Mouse (Mus musculus) spleen, adult 2 months (tissue): ENCODE results near the gene Pdss2. TPM values are rescaled to one million over a fixed set of nuclear protein-coding genes. Genes with fewer than 3 reads are reported as not detected.

Source experiments
- DNase-seq, 2 experiments: peaks; one replicate each; pipeline versions ENCODE4 v3.0.0 to v3.0.0-alpha.2; 2012 to 2021; ENCODE audit warnings: low spot score in 2 of 2, low read depth in 1 of 2
- H3K27ac ChIP-seq: fragments of 200-500 bp; 2 replicates; pipeline ENCODE4 v1.5.1; 2012; ENCODE audit warnings: low read length, inconsistent platforms; ENCODE audit not compliant: insufficient read depth
- H3K27me3 ChIP-seq: fragments of 200-500 bp; 2 replicates; pipeline ENCODE4 v1.6.1; 2012; ENCODE audit warnings: mild to moderate bottlenecking, moderate library complexity, low read length, inconsistent platforms; ENCODE audit not compliant: control insufficient read depth, insufficient read depth
- H3K36me3 ChIP-seq: fragments of 200-500 bp; 2 replicates; pipeline ENCODE4 v1.6.1; 2012; ENCODE audit warnings: mild to moderate bottlenecking, low read length, inconsistent platforms; ENCODE audit not compliant: control insufficient read depth, insufficient read depth
- H3K4me1 ChIP-seq: fragments of 200-500 bp; 2 replicates; pipeline ENCODE4 v1.6.1; 2011; ENCODE audit warnings: inconsistent platforms; ENCODE audit not compliant: control insufficient read depth, insufficient read depth, insufficient read length
- H3K4me3 ChIP-seq: fragments of 200-500 bp; 2 replicates; pipeline ENCODE4 v1.5.1; 2011; ENCODE audit warnings: mild to moderate bottlenecking, inconsistent platforms; ENCODE audit not compliant: insufficient read depth, insufficient read length; ENCODE audit errors: extremely low read depth
- CTCF ChIP-seq: fragments of 200-500 bp; IDR thresholded peaks from 2 replicates; pipeline ENCODE4 v1.5.1; 2011; ENCODE audit warnings: mild to moderate bottlenecking, inconsistent platforms; ENCODE audit not compliant: insufficient read depth, insufficient read length, insufficient replicate concordance; ENCODE audit errors: extremely low read depth
- POLR2A ChIP-seq: fragments of 200-500 bp; IDR thresholded peaks from 2 replicates; pipeline ENCODE4 v1.6.1; 2011; ENCODE audit warnings: low read depth, low read length, inconsistent platforms
- WGBS: fragments of 180-500 bp; shearing (Covaris S2); methylation state at CpG from one replicate; pipeline ENCODE4 v1.1.7; 2018; 5-methylcytosine and 5-hydroxymethylcytosine counted together
- polyA plus RNA-seq: library from polyadenylated mRNA; depleted of rRNA; stranded (reverse); fragments of >200 nt; gene quantifications from 2 replicates; pipeline ENCODE4 v1.2.3, GENCODE M21; 2012

Pdss2 gene
- polyA plus RNA-seq, 1 experiment = 4.6 TPM

DNA sequence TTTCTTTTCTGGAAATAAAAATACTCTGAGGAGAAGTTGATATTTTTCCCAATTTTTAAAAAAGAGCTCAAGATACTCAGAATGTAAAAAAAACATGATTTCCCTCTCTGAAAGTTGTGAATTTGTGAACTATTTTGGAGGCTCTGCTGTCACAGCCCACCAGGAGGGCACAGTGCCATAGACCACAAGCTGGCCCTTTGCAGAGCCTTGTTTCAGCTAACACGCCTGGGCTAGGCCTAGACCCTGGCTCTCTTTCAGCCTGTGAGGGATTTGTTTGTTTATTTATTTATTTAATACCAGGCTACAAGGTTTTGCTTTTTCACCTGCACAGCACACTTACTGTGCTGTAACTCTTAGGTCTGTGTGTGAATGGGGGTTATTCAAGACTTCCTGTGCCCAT is 64.3 kb downstream of the Pdss2 start:
- H3K27ac ChIP-seq = no peak overlapping the region
- H3K4me3 ChIP-seq = no peak overlapping the region
- 88% methylated on average over 1 of the region's 1 CpGs for WGBS
- DNase-seq = no peak
- no peaks in the 10 kb centered on the region for H3K4me1 ChIP-seq
- TF ChIP-seq POLR2A = no peak
- no peaks in the 10 kb centered on the region for H3K27me3 ChIP-seq
- H3K36me3 ChIP-seq = no peaks in the 10 kb centered on the region

DNA sequence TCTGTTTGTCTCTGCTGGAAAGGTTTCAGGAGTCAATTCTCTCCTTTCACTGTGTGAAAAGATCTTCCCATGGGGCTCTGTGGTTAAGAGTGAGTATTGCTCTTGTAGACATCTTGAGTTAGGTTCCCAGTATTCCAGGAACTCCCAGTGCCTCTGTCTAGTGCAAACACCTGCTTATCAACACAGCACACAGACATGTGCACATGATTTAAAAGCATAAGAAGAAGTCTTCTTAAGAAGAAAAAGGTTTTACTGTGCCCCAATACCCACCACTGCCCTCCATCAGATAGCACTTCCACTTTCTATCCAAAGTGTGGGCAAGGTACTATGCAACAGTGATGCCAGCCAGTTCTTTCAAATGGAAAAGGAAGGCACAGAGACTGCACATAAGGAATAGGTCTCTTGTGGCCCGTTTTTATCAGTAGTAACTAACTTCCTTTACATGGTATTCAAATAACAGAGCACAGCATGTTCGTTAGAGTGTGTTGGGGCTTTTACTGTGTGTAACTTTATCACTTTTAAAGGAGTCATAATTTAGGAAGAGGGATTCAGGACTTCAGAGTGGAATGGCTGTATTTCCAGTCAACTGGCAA is 69.4 kb downstream of the Pdss2 start:
- no peaks in the 10 kb centered on the region for H3K36me3 ChIP-seq
- no peak for TF ChIP-seq POLR2A
- no peak for TF ChIP-seq CTCF
- H3K27ac ChIP-seq = no peak overlapping the region
- DNase-seq = no peak
- H3K4me3 ChIP-seq = no peak overlapping the region
- no peaks in the 10 kb centered on the region for H3K4me1 ChIP-seq
- 69% methylated on average over 2 of the region's 2 CpGs for WGBS
- H3K27me3 ChIP-seq = no peaks in the 10 kb centered on the region

DNA sequence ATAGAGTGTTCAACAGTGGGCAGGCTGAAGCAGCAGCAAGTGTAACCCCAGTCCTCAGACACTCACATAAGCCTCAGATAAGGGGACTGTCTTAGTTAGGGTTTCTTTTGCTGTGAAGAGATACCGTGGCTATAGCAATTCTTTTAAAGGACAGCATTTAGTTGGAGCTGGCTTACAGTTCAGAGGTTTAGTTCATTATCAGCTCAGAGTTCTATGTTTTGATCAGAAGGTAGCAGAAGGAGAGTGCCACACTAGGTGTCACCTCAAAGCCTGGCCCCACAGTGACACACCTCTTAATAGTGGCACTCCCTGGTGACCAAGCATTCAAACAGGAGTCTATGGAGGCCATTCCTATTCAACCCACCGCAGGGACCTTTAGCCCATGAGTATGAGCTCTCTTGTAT is 70.0 kb downstream of the Pdss2 start:
- no peak for DNase-seq
- 94% methylated on average over 2 of the region's 2 CpGs for WGBS
- Histone ChIP-seq H3K27ac (no peak overlapping the region), H3K4me3 (no peak overlapping the region), H3K4me1 (no peaks in the 10 kb centered on the region), H3K27me3 (no peaks in the 10 kb centered on the region), H3K36me3 (no peaks in the 10 kb centered on the region)
- TF ChIP-seq CTCF (no peak), POLR2A (no peak)

DNA sequence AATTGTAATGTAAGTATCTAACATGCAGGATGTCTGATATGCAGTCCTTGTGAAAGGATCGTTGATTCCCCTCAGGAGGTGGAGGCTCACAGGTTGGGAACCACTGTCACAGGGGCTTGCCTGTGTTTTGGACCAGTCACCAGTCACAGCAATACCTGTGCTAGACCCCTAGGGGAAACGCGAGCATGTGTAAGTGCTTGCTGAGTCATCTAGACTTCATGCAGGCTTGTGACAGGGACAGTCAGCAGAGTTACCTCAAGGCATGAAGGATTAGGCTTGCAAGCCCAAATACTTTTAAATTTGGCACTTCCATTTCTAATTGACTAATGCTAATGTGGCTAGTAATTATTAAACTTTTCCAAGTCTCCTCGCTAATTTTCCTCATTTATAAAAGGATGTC is 71.2 kb downstream of the Pdss2 start:
- 64% methylated on average over 4 of the region's 4 CpGs for WGBS
- TF ChIP-seq CTCF = no peak
- H3K4me1 ChIP-seq = no peaks in the 10 kb centered on the region
- H3K27me3 ChIP-seq = no peaks in the 10 kb centered on the region
- H3K36me3 ChIP-seq = no peaks in the 10 kb centered on the region
- DNase-seq = no peak
- H3K27ac ChIP-seq = no peak overlapping the region
- H3K4me3 ChIP-seq = no peak overlapping the region

DNA sequence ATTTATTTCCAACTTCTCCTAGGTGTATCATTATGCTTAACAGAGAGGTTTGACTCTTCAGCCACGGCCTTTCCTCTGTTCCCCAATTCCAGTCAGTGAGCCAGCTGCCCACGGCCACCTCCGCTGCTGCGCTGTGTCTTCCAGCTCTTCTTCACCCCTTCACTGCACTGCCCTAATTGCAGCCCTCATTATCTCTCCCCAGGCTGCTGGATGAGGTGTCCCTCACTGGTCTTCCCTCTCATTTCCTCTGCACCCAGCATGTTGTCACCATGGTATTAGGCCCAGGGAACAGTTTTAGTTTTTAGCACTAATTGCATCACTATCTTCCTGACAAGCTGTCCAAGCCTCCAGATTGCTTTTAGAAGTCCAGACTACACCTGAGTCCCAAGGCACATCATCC is 73.0 kb downstream of the Pdss2 start:
- Histone ChIP-seq H3K4me1 (no peaks in the 10 kb centered on the region), H3K27me3 (no peaks in the 10 kb centered on the region), H3K4me3 (no peak overlapping the region), H3K27ac (no peak overlapping the region), H3K36me3 (no peaks in the 10 kb centered on the region)
- no peak for DNase-seq
- TF ChIP-seq CTCF = no peak
- TF ChIP-seq POLR2A = no peak
- 90% methylated on average over 4 of the region's 4 CpGs for WGBS

DNA sequence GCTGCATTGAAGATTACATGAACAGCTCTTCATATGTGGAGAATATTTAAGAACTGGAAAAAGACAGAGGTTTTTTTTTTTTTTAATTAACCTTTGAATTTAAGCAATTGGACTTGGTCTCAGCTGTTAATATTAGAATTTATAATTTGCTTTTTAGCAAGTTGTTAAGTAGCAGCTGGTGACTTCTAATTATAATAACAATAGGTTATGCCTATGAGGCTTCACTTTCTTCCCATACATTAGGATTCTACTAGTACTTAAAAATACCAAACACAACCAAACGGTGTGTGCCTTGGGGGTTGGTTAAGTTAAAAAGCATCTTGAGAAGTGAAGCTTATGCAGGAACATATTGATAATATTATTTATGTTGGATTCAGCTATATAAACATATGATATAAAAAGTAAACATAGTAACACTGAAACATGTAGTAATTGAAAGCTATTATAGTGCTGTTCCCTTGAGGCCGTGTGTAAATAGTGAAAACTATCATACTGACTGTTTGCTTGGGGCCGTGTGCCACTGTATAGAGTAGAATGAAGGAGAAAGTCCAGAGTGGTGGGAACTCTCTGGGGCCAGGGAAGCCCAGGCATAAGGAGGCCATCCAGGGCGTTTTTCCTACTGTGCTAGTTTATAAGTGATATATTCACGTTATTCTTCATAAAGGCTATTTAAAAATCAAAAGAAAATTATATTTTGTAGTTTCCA is 87.0 kb downstream of the Pdss2 start:
- H3K27ac ChIP-seq = no peak overlapping the region
- no peaks in the 10 kb centered on the region for H3K4me1 ChIP-seq
- no peaks in the 10 kb centered on the region for H3K36me3 ChIP-seq
- no peak overlapping the region for H3K4me3 ChIP-seq
- no peaks in the 10 kb centered on the region for H3K27me3 ChIP-seq
- WGBS = 92% methylated on average over 5 of the region's 5 CpGs
- TF ChIP-seq CTCF (no peak), POLR2A (no peak)
- no peak for DNase-seq

DNA sequence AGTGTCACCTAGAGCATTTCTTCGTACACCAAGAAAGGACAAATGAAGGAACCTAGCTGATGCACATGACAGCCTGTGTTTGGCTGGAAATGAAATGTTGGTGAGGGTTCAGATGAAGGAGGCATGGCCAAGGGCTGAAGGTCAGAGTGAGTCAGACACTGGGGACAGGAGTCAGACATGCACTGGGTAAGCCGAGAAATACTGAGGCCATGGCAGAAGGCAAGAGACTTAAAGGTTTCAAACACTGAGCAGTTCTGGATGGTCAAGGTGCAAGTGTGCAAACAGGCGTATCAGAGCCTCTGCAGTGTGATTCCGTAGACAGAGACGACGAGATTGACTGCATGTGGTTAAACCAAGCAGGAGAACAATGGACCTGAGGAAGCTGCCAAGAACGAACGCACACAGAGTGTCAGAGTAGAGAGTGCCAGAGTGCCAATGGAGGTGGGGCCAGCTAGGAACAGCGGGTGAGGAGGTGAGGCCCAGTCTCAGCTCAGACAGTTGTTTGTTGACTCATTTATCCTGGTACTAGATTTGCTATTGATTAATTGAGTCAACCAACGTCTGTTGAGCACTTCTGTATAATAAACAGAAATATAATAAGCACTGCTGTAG is 89.6 kb downstream of the Pdss2 start:
- Histone ChIP-seq H3K27ac (no peak overlapping the region), H3K4me3 (no peak overlapping the region), H3K27me3 (no peaks in the 10 kb centered on the region), H3K36me3 (no peaks in the 10 kb centered on the region), H3K4me1 (no peaks in the 10 kb centered on the region)
- DNase-seq = no peak
- TF ChIP-seq POLR2A = no peak
- TF ChIP-seq CTCF = no peak
- WGBS = 85% methylated on average over 10 of the region's 10 CpGs
